Mouse (Mus musculus) adrenal gland, postnatal 4 days (tissue): ENCODE measurements around the gene Vmn1r7. TPM values are rescaled to one million over a fixed set of nuclear protein-coding genes. Genes with fewer than 3 reads are reported as not detected.
"Not testable (repeated sequence)": the region's sequence is repeated elsewhere in the genome, so short reads cannot be mapped to it uniquely, and the experiment has no call there.

Experiments used
- DNase-seq, 2 experiments: peaks; one replicate each; pipeline ENCODE4 v3.0.0; 2021 to 2022; ENCODE audit warnings: low spot score in 2 of 2, mixed read lengths in 2 of 2
- long read RNA-seq, 2 experiments: library from polyadenylated mRNA; stranded (forward); transcript quantifications; one replicate each; pipeline ENCODE4 v2.0.0; 2021
- total RNA-seq, 2 experiments: library from RNA; stranded (reverse); gene quantifications; 2 replicates each; pipeline ENCODE4 v1.2.3; 2021

Gene Vmn1r7
- not detected for total RNA-seq
- long read RNA-seq, experiment 1, result 0 reads
- long read RNA-seq, experiment 2, result 0 reads

DNA sequence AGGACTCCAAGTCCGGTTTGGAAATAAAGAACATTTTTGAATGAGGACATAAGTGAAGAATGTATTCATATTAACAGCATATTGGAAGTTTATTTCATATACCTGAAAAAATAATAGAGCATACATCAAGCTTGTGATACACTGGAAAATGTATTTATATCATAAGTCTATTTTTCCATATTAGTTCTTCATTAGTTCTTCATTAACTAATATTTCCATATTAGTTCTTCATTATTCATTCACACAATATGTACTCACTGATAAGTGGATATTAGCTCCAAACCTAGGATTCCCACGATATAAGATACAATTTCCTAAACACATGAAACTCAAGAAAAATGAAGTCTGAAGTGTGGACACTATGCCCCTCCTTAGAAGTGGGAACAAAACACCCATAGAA is at the start of gene Vmn1r7:
Vmn1r7 (minus strand) TSS at position 101 of the 400 bp plus-strand sequence.
- DNase-seq, result not testable (repeated sequence)

DNA sequence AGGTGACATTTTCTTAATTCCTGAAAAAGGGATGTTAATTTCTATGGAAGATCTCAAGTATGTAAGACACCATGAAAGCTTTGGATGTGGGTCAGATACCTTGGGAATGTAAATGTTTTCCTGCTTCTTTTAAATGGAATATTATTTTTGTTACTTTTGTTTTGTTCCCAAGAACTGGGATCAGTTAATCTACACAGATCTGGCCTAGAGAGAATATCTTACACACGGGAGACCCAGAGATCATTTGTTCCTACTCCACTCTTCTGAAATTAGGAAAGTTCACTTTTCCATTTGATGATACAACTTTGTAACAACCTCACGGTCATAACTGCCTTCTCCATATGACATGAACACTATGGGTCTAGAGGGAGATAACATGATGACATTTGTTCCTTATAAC is 41.4 kb upstream of the Vmn1r7 start, which contains the start of gene Vmn1r9:
Vmn1r9 (plus strand) TSS at position 301 of the 400 bp plus-strand sequence.
- no peak for DNase-seq

DNA sequence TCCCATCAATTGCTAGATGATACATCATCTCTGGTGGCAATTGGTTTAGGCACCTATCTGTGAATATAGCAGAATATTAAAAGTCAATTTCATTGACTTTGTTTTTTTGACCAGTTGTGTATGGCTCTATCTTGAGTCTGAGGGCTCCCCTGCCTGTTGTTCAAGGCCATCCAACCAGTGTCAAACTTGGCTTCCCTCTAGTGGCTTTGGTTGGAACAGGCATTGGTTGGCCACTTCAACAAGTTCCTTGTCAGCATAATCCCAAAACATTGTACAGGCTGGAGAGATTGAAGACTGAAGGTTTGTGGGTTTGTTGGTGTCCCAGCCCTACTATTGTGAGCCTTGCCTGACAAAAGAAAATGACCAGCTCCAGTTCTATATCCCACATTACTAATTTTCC is 38.6 kb upstream of the Vmn1r7 start:
- DNase-seq, result no peak

DNA sequence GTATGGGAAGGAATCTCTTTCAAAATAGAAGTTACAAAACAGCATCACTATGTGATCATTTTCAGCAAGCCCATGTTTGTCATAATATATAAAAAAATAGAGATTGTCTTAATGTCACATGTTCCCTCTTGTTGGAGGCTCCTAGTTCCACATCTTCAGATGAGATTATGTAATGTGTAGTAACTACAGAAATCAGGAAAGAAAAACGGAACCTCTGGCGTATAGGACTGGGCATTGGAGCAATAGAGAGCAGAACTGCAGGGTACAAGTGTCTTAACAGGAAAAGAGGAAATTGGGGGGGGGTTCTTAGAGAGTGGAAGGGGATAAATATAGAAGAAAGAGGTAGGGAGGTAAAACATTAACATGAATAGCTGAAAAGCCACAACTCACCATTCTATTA is 9.6 kb upstream of the Vmn1r7 start:
- no peak for DNase-seq

DNA sequence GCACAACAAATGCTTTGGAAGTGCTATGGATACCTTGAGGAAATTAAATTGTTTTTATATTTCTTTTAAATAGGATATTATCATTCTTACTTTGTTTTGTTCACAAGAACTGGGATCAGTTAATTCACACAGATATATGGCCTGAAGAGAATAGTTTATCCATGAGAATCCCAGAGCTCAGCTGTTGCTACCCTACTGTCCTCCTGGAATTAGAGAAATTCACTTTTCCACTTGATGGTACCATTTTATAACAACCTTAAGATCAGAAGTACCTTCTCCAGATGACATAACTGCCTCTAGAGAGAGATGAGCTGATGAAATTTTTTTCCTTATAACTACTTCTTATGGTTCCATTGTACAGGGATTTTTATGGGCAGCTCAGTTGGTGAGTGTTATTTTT is 6.9 kb upstream of the Vmn1r7 start, which contains the start of gene Vmn1r8:
Vmn1r8 (plus strand) TSS at position 301 of the 400 bp plus-strand sequence.
- DNase-seq, result no peak

DNA sequence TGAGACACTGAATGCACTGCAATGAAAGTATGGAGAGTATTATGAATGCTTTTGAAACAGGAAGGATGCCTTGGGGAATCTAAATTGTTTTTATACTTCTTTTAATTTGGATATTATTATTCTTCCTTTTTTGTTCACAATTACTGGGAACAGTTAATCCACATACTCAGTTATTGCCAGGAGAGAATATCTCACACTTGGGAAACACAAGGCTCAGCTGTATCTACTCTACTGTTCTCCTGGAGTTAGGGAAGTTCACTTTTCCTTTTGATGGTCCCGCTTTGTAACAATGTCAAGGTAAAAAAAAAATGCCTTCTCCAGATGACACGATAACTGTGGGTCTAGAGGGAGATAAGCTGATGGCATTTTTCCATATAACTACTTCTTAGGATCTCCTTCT is 28.2 kb downstream of the Vmn1r7 start, which contains the start of gene Vmn1r6:
Vmn1r6 (plus strand) TSS at position 301 of the 400 bp plus-strand sequence.
- DNase-seq, result no peak

Other genes with a start within 250 kb of the Vmn1r7 start
- gene Kbtbd2, start 227.5 kb downstream of the Vmn1r7 start, total RNA-seq, result 10 to 100 TPM; 47.8 to 50.0 TPM
- gene Fkbp9, start 193.3 kb downstream of the Vmn1r7 start, total RNA-seq, result 100 to 1,000 TPM; 108 to 112 TPM
- 10 to 100 TPM; 36.2 to 41.8 TPM for gene Nt5c3, start 101.4 kb downstream of the Vmn1r7 start, total RNA-seq
- under 1 TPM; 0.54 to 0.56 TPM for gene Vmn1r4, start 101.3 kb downstream of the Vmn1r7 start, total RNA-seq
- gene Vmn1r5, start 55.1 kb downstream of the Vmn1r7 start, total RNA-seq, result not detected
- gene Vmn1r6, start 28.1 kb downstream of the Vmn1r7 start, total RNA-seq, result under 1 TPM in 1 of 2 experiments, not detected in 1; 0.03 TPM
- gene Vmn1r8, start 7.0 kb upstream of the Vmn1r7 start, total RNA-seq, result not detected
- gene Vmn1r9, start 41.5 kb upstream of the Vmn1r7 start, total RNA-seq, result not detected
- gene Vmn1r10, start 84.1 kb upstream of the Vmn1r7 start, total RNA-seq, result not detected
- not detected for gene Vmn1r11, start 108.1 kb upstream of the Vmn1r7 start, total RNA-seq
- not detected for gene Vmn1r12, start 131.6 kb upstream of the Vmn1r7 start, total RNA-seq
- gene Vmn1r13, start 178.0 kb upstream of the Vmn1r7 start, total RNA-seq, result not detected
- not detected for gene Vmn1r14, start 206.4 kb upstream of the Vmn1r7 start, total RNA-seq
- not detected for gene Vmn1r15, start 232.6 kb upstream of the Vmn1r7 start, total RNA-seq